Mouse (Mus musculus): ENCODE measurements around the gene Stac2. TPM values are rescaled to one million over a fixed set of nuclear protein-coding genes. Genes with fewer than 3 reads are reported as not detected.
A peak's percentile ranks its signal among the peaks of the same experiment; 100 is the strongest.

The Stac2 gene
- total RNA-seq, 4 experiments from 2014 or later: 0.11 to 0.70 TPM; not detected in 2

DNA sequence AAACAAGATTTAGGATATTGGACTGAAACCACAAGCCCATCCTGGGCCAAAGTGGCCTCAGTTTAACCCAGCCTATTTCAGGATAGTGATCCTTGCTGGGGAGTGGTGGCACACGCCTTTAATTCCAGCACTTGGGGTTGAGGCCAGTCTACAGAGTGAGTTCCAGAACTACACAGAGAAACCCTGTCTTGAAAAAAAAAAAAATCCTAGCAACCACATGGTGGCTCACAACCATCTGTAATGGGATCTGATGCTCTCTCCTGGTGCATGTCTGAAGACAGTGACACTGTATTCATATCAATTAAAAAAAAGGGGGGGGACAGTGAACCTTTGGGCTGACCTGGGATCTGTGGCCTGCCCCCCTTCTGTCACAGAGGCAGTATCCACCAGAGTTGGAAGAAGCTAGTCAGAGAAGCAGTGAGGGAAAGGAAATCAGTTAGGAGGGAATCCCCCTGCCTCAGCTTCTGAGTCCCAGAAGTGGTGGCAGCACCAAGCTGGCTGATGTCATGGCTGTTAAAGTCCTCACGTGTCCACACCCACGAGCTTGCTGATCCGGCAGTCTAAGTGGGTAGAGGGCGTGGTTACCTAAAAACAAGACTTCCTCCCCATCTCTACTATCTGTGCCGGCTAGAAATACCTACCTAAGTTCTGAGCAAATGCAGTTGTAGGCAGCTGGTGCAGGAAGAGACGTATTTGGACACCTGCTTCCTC, 54.2 kb downstream of the Stac2 start:
- no peak for DNase-seq (ENCODE audit: low spot score in 2 of 2)

- no peak for DNase-seq (ENCODE audit: low spot score in 2 of 2)
These were observed 55.0 kb downstream of the Stac2 start for GRCm38 (mm10) chr11:97998074-97998793.

DNA sequence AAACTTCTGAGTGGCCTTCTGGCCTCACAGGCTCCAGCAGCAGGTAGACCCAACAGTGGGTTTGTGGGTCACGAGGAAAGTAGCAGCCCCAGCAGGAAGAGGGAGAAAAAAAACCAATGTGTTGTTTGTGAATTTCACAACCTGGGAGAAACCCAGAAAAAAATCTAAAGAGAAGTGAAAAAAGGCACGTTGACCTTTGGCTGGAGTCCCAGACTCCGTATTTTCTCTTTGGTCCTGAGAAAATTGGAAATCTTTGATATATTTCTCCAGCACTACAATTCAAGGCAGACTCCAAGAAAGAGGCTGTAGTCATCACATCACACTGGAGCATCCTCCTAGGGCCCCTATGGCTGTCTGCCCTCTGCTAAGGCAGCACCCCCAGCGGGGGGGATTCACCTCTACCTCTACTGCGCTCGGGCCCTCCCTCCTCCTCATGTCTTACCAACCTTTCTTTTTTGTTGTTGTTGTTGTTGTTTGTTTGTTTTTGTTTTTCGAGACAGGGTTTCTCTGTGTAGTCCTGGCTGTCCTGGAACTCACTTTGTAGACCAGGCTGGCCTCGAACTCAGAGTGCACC, 55.8 kb downstream of the Stac2 start:
- DNase-seq (ENCODE audit: low spot score in 2 of 2): no peak

DNA sequence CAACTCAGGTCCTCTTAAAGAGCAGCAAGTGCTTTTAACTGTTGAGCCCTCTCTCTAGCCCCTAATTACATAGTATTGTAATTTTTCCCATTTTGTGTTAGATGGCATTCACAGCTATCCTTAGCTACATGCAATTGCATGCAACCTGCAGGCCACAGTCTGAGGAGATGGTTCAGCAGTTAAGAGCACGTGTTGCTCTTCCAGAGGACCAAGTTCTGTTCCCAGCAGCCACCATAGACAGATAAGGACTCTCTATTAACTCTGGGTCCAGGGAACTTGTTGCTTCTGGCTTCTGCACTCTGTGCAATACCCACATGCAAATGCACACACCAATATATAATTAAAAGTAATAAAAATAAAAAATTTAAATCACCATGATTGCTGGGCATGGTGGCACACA, 56.6 kb downstream of the Stac2 start:
- DNase-seq (ENCODE audit: low spot score in 2 of 2): no peak

DNA sequence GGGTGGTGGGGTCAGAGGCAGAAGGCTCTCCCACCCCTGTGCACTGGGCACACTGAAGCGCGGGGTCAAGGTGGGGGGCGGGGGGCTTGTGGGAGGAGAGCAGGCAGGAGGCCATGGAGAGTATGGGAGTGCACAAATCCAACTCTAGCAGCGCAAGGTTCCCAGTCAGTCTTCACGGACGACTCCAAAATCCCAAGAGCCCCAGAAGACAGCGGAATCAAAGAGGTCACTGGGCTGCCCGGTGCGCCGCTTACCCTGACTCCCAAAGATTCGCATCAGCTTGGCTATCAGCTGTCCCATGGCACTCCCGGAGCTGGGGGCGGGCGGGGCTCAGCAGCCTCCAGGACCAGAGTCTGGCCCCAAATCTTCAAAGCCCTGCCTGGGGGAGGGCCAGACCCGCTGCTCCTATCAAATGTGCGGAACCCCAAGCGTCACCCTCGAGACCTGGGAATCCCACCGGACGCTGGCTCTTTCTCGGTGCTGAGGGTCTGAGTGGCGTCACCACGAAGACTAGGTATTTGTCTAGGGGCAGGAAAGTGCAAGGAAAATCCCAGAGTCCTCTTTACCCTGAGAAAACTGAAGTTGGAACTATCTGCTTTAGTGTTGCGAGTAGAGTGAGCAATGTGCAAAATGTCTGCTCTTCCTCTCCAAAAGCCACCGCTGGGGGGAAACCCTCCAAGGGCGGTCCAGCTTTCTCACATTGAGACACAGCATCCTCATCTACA, 57.5 kb downstream of the Stac2 start, which contains the start of gene Arl5c:
Arl5c (minus strand) TSS at position 618 of the 725 bp plus-strand sequence.
- peak in 1 of 2 experiments; percentile 49 for DNase-seq (ENCODE audit: low spot score in 2 of 2)

GRCm38 (mm10) chr11:97994539-97995100, 58.6 kb downstream of the Stac2 start:
- peak; percentile 55 to 71 for DNase-seq (ENCODE audit: low spot score in 2 of 2)

- peak; percentile 83 to 85 for DNase-seq (ENCODE audit: low spot score in 2 of 2)
These were observed 64.6 kb downstream of the Stac2 start for GRCm38 (mm10) chr11:97988530-97989096.

GRCm38 (mm10) chr11:97987551-97988526, 65.4 kb downstream of the Stac2 start:
- peak; percentile 93 to 94 for DNase-seq (ENCODE audit: low spot score in 2 of 2)

- DNase-seq (ENCODE audit: low spot score in 2 of 2): no peak
These were observed 66.4 kb downstream of the Stac2 start for GRCm38 (mm10) chr11:97986738-97987465.

Small RNA genes within 50 kb of the gene (microRNA-seq; reads per million reads assigned to microRNA genes)
- not detected for gene Gm27597

Other genes with a start within 250 kb of the Stac2 start
- under 1 TPM; 0.19 to 0.51 (median 0.32) TPM for gene B230217C12Rik, start 212.7 kb downstream of the Stac2 start, total RNA-seq (2022)
- under 1 TPM in 3 of 4 experiments, not detected in 1; 0.15 to 0.48 (median 0.46) TPM for gene Fbxo47, start 169.3 kb downstream of the Stac2 start, total RNA-seq (2022)
- gene Plxdc1, start 67.0 kb downstream of the Stac2 start, total RNA-seq (2022): 1 to 10 TPM; 1.3 to 3.4 (median 1.9) TPM
- under 1 TPM in 2 of 4 experiments, not detected in 2; 0.18 to 0.19 TPM for gene Arl5c, start 57.3 kb downstream of the Stac2 start, total RNA-seq (2022)
- gene Cacnb1, start 30.4 kb downstream of the Stac2 start, total RNA-seq (2022): 100 to 1,000 TPM; 172 to 203 (median 187) TPM
- 100 to 1,000 TPM; 364 to 479 (median 402) TPM for gene Rpl19, start 26.8 kb downstream of the Stac2 start, total RNA-seq (2022)
- 10 to 100 TPM in 2 of 4 experiments, 1 to 10 TPM in 2; 8.0 to 12.4 (median 9.4) TPM for gene Fbxl20, start 96.9 kb upstream of the Stac2 start, total RNA-seq (2022)
- 10 to 100 TPM; 21.4 to 28.2 (median 25.6) TPM for gene Med1, start 139.8 kb upstream of the Stac2 start, total RNA-seq (2022)
- 10 to 100 TPM; 10.5 to 15.2 (median 11.3) TPM for gene Cdk12, start 149.6 kb upstream of the Stac2 start, total RNA-seq (2022)

Measured in gastrocnemius, adult 8-10 months (tissue).